Mouse (Mus musculus): ENCODE data around the gene Dcst2. TPM values are rescaled to one million over a fixed set of nuclear protein-coding genes. Genes with fewer than 3 reads are reported as not detected.

Gene Dcst2
- polyA plus RNA-seq, 1 experiment from 2014 or later = 2.8 TPM

DNA sequence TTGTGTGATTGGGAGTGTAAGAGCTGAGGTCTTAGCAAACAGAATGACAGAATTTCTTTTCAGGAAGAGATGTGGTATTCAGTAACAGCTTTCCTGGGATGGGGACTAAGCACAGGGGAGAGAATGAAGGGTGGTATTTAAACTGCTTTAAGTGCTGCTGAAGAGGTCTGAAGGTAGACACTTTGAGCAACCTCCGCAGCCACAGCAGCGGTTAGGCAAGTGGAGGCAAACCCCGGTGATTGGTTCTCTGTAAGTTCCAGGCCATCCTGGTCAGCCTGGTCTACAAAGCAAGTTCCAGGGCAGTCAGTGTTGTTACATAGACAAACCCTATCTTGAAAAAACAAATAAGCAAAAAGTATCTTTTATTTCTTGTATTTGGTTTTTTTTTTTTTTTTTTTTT is 58.2 kb downstream of the Dcst2 start:
- Histone ChIP-seq H3K27ac (ENCODE audit: low read length) (peak overlapping the region; percentile 98), H3K36me3 (ENCODE audit: control insufficient read depth, insufficient read depth, low read length) (peaks cover 10% of the 10 kb centered on the region), H3K4me1 (ENCODE audit: control insufficient read depth, insufficient read depth, low read length) (peaks cover 44% of the 10 kb centered on the region), H3K9ac (ENCODE audit: low read depth, low read length) (peak overlapping the region; percentile 72), H3K4me2 (ENCODE audit: low read depth, low read length) (peak overlapping the region; percentile 86), H3K4me3 (ENCODE audit: low read length) (peak overlapping the region; percentile 60), H3K27me3 (replicated peaks; ENCODE audit: control insufficient read depth, insufficient read depth, low read length) (no peaks in the 10 kb centered on the region), H3K9me3 (ENCODE audit: control insufficient read depth, low read length) (no peaks in the 10 kb centered on the region)
- no peak for ATAC-seq
- WGBS = 23% methylated on average over 3 of the region's 3 CpGs

DNA sequence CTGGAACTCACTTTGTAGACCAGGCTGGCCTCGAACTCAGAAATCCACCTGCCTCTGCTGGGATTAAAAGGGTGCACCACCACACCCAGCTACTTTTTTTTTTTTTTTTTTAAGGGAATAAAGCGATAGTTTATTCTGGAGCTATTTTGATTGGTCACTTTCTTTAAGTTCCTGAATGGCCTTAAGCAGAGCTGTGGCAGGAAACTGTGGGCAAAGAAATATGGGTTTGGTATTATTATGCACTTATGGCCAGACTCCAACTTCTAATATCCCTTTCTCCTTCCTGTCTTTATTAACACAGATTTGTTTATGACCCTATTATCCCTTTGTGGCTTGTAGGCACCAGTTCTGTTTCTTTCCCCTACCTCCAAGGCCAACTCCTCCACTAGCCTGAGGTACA is 58.6 kb downstream of the Dcst2 start:
- H3K4me3 ChIP-seq (ENCODE audit: low read length) = peak overlapping the region; percentile 58; the same call in 1 of the 2 replicates
- H3K36me3 ChIP-seq (ENCODE audit: control insufficient read depth, insufficient read depth, low read length) = peaks cover 10% of the 10 kb centered on the region
- no peaks in the 10 kb centered on the region for H3K27me3 ChIP-seq (replicated peaks; ENCODE audit: control insufficient read depth, insufficient read depth, low read length)
- H3K27ac ChIP-seq (ENCODE audit: low read length) = peak overlapping the region; percentile 98
- no peaks in the 10 kb centered on the region for H3K9me3 ChIP-seq (ENCODE audit: control insufficient read depth, low read length)
- WGBS = 57% methylated on average over 2 of the region's 2 CpGs
- peak overlapping the region; percentile 78 for H3K4me2 ChIP-seq (ENCODE audit: low read depth, low read length)
- peaks cover 47% of the 10 kb centered on the region for H3K4me1 ChIP-seq (ENCODE audit: control insufficient read depth, insufficient read depth, low read length)
- H3K9ac ChIP-seq (ENCODE audit: low read depth, low read length) = peak overlapping the region; percentile 50
- no peak for ATAC-seq

DNA sequence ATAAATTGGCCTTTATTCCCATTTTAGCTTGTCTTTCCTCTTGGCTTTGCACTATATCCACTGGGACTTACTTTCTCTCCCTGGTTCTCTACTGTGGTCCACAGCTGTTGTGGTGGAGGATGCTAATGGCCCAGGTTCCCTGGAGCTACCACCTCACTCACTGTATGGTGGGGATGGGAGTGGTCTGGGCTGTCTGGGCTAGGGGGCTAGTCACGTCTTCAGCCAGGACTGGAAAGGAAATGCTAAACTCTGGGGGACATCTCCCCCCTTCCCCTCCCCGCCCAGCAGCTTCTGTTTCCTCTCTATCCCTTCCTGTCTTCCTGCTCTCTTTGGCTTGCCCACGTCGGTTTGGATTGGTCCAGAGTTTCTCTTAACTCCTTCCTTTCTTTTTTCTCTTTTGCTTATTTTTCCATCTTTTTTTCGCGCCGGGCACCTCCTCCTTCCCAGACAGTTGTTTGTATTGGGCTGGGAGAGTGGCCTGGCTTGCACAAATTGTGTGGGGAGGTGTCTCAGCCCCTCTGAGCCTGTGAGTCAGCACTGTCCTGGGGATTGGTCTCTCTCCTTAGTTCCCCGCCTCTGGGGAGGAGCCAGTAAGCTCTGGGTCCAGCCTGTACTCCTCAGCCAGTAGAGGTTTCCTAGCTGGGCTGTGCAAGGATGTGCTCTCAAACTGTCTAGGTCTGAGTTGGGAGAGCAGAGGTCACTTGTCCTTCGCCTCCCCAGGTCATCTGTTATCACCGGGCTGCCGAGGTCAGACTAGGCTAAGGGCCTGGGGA is 59.4 kb downstream of the Dcst2 start:
- 4% methylated on average over 11 of the region's 11 CpGs for WGBS
- ATAC-seq = peak; percentile 68
- Histone ChIP-seq H3K4me1 (ENCODE audit: control insufficient read depth, insufficient read depth, low read length) (peaks cover 47% of the 10 kb centered on the region), H3K27ac (ENCODE audit: low read length) (peak overlapping the region; percentile 98), H3K36me3 (ENCODE audit: control insufficient read depth, insufficient read depth, low read length) (peaks cover 4% of the 10 kb centered on the region; the same call in 1 of the 2 replicates), H3K9me3 (ENCODE audit: control insufficient read depth, low read length) (no peaks in the 10 kb centered on the region), H3K27me3 (replicated peaks; ENCODE audit: control insufficient read depth, insufficient read depth, low read length) (no peaks in the 10 kb centered on the region), H3K4me2 (ENCODE audit: low read depth, low read length) (peak overlapping the region; percentile 78), H3K9ac (ENCODE audit: low read depth, low read length) (peak overlapping the region; percentile 74), H3K4me3 (ENCODE audit: low read length) (peak overlapping the region; percentile 58)

DNA sequence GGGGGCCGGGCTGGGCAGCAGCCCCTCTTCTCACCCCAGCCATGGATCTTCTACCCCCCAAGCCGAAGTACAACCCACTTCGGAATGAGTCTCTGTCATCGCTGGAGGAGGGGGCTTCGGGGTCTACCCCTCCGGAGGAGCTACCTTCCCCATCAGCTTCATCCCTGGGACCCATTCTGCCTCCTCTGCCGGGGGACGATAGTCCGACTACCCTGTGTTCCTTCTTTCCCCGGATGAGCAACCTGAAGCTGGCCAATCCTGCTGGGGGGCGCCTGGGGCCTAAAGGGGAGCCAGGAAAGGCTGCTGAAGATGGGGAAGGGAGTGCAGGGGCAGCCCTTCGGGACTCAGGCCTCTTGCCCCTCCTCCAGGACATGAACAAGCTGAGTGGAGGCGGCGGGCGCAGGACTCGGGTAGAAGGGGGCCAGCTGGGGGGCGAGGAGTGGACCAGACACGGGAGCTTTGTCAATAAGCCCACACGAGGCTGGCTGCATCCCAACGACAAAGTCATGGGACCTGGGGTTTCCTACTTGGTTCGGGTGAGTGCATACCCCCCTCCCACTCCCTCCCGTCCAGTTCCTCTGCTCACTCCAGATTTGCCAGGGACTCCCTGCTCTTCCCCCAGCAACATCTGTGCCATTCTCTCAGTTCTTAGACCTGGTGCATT is 60.2 kb downstream of the Dcst2 start:
- peak overlapping the region; percentile 74 for H3K9ac ChIP-seq (ENCODE audit: low read depth, low read length)
- H3K27me3 ChIP-seq (replicated peaks; ENCODE audit: control insufficient read depth, insufficient read depth, low read length) = no peaks in the 10 kb centered on the region
- peak overlapping the region; percentile 98 for H3K27ac ChIP-seq (ENCODE audit: low read length)
- 0 out of 2 replicates have a peak, but pooled peaks cover 3% of the 10 kb centered on the region for H3K36me3 ChIP-seq (ENCODE audit: control insufficient read depth, insufficient read depth, low read length)
- H3K9me3 ChIP-seq (ENCODE audit: control insufficient read depth, low read length) = no peaks in the 10 kb centered on the region
- ATAC-seq = no peak
- H3K4me1 ChIP-seq (ENCODE audit: control insufficient read depth, insufficient read depth, low read length) = peaks cover 43% of the 10 kb centered on the region
- 15% methylated on average over 21 of the region's 22 CpGs for WGBS
- peak overlapping the region; percentile 58 for H3K4me3 ChIP-seq (ENCODE audit: low read length)
- H3K4me2 ChIP-seq (ENCODE audit: low read depth, low read length) = peak overlapping the region; percentile 78

DNA sequence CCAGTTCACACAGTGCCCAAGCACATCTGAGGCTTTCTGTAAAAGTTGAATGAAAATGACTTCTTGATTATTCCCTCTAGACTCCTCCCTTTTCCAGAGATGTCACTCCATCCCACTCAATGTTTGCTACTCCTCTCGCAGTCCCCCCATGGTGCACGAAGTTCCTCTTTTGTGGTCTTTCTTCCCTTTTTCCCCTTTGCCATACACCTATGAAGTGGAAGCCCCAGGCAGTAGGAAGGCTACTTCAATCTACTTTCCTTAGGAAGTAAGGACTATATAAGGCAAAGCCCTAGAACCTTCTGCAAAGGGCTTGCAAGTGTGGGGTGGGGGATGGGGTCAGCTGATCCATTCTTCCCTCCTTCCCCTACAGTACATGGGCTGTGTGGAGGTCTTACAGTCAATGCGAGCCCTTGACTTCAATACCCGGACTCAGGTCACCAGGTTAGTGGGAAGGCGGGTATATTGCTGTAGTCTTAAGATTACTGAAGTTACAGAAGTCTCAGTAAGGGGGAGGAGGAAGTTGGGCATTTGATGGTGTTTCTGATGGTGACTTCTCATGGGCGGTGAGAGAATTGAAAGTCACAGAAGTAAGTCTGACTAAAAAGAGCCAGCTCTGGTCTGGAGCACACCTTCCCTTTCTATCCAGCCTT is 60.9 kb downstream of the Dcst2 start:
- Histone ChIP-seq H3K27ac (ENCODE audit: low read length) (0 out of 2 replicates have a peak overlapping the region, but pooled peaks have one; percentile 98), H3K4me1 (ENCODE audit: control insufficient read depth, insufficient read depth, low read length) (peaks cover 43% of the 10 kb centered on the region), H3K9me3 (ENCODE audit: control insufficient read depth, low read length) (no peaks in the 10 kb centered on the region), H3K36me3 (ENCODE audit: control insufficient read depth, insufficient read depth, low read length) (peaks cover 10% of the 10 kb centered on the region; the same call in 1 of the 2 replicates), H3K27me3 (replicated peaks; ENCODE audit: control insufficient read depth, insufficient read depth, low read length) (no peaks in the 10 kb centered on the region), H3K4me2 (ENCODE audit: low read depth, low read length) (peak overlapping the region; percentile 78), H3K9ac (ENCODE audit: low read depth, low read length) (peak overlapping the region; percentile 74), H3K4me3 (ENCODE audit: low read length) (peak overlapping the region; percentile 58)
- WGBS = 68% methylated on average over 6 of the region's 6 CpGs
- ATAC-seq = no peak

DNA sequence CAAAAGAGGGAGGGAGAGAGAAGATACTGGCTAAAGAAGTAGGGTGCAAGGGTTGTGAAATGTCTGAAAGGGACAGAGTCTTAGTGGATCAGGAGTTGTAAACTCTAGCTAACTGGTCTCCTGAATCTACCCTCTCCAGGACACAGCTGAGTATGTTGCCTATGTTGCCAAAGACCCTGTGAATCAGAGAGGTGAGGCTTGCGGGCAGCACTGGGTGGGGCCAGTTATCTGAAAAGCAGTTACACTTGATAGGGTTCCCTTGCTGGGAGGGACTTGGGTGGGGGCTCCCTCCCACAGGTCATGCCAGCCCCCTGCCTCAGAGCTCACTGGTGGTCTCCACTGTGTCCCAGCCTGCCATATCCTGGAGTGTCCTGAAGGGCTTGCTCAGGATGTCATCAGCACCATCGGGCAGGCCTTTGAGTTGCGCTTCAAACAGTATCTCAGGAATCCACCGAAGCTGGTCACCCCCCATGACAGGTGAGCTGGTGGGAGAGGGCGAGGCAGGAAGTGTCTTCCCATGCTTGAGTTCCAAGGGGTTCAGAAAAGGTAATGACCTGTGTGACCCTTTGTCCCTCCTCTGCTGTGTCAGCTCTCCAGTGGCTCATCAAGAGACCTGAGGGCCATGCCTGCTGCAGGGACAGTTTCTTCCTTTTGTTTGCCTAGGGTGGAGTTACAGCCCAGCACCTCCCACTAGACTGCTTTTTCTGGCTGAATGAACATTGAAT is 62.8 kb downstream of the Dcst2 start:
- peak; percentile 32 for ATAC-seq
- H3K4me2 ChIP-seq (ENCODE audit: low read depth, low read length) = no peak overlapping the region

DNA sequence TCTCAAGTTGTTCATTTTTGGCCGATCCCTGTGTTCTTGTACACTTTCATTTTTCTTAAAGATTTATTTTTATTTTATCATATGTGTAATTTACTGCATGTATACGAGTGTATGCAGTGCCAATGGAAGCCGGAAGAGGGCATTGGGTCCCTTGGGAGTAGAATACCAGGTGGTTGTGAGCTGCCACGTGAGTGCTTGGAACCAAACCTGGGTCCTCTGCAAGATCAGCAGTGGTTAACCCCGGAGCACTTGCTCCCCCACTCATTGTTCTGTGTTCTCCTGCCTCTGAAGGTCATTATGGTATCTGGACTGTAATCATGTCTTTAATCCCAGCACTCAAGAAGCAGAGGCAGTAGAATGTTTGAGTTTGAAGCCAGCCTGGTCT is 63.4 kb downstream of the Dcst2 start:
- H3K4me1 ChIP-seq (ENCODE audit: control insufficient read depth, insufficient read depth, low read length) = peaks cover 43% of the 10 kb centered on the region
- H3K36me3 ChIP-seq (ENCODE audit: control insufficient read depth, insufficient read depth, low read length) = peaks cover 13% of the 10 kb centered on the region; the same call in 1 of the 2 replicates
- H3K27me3 ChIP-seq (replicated peaks; ENCODE audit: control insufficient read depth, insufficient read depth, low read length) = no peaks in the 10 kb centered on the region
- 70% methylated on average over 5 of the region's 5 CpGs for WGBS
- no peak overlapping the region for H3K4me2 ChIP-seq (ENCODE audit: low read depth, low read length)
- 0 out of 2 replicates have a peak overlapping the region, but pooled peaks have one; percentile 9 for H3K27ac ChIP-seq (ENCODE audit: low read length)
- no peak for ATAC-seq
- no peak overlapping the region for H3K4me3 ChIP-seq (ENCODE audit: low read length)
- H3K9me3 ChIP-seq (ENCODE audit: control insufficient read depth, low read length) = no peaks in the 10 kb centered on the region
- no peak overlapping the region for H3K9ac ChIP-seq (ENCODE audit: low read depth, low read length)

More for the DNA sequence above, 62.8 kb downstream of the Dcst2 start:
- no peak overlapping the region for H3K9ac ChIP-seq (ENCODE audit: low read depth, low read length)
- peaks cover 13% of the 10 kb centered on the region; the same call in 1 of the 2 replicates for H3K36me3 ChIP-seq (ENCODE audit: control insufficient read depth, insufficient read depth, low read length)
- no peaks in the 10 kb centered on the region for H3K9me3 ChIP-seq (ENCODE audit: control insufficient read depth, low read length)
- no peak overlapping the region for H3K4me3 ChIP-seq (ENCODE audit: low read length)
- H3K4me1 ChIP-seq (ENCODE audit: control insufficient read depth, insufficient read depth, low read length) = peaks cover 43% of the 10 kb centered on the region
- H3K27me3 ChIP-seq (replicated peaks; ENCODE audit: control insufficient read depth, insufficient read depth, low read length) = no peaks in the 10 kb centered on the region
- 60% methylated on average over 5 of the region's 5 CpGs for WGBS
- peak overlapping the region; percentile 68 for H3K27ac ChIP-seq (ENCODE audit: low read length)

DNA sequence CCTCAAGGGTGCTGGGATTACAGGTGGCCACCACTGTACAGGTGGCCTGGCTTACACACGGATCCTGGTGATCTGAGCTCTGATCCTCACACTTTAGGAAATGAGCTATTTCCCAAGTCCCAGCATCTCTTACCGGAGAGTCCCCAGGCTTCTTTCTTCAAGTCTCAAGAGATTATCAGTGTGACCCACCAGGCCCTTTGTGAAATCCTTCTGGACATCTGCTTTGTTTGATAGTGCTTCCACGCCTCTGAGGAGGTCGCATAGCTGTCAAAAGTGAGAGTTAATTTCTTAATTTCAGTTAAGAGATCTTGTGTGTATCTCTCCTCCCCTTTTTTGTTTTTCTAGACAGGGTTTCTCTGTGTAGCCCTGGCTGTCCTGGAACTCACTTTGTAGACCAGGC is 64.1 kb downstream of the Dcst2 start:
- ATAC-seq = no peak
- Histone ChIP-seq H3K9me3 (ENCODE audit: control insufficient read depth, low read length) (no peaks in the 10 kb centered on the region), H3K4me2 (ENCODE audit: low read depth, low read length) (no peak overlapping the region), H3K4me3 (ENCODE audit: low read length) (no peak overlapping the region), H3K27ac (ENCODE audit: low read length) (no peak overlapping the region), H3K27me3 (replicated peaks; ENCODE audit: control insufficient read depth, insufficient read depth, low read length) (no peaks in the 10 kb centered on the region), H3K4me1 (ENCODE audit: control insufficient read depth, insufficient read depth, low read length) (peaks cover 38% of the 10 kb centered on the region), H3K36me3 (ENCODE audit: control insufficient read depth, insufficient read depth, low read length) (peaks cover 13% of the 10 kb centered on the region; the same call in 1 of the 2 replicates), H3K9ac (ENCODE audit: low read depth, low read length) (no peak overlapping the region)
- WGBS = 91% methylated on average over 4 of the region's 4 CpGs
